Mouse (Mus musculus): ENCODE measurements at regions not wholly inside any gene's neighbourhood (a gene's known extent, or its start where the extent isn't known, plus 50 kb on each side); places are given as distances from the start of the nearest gene placed in this dataset.
"Not testable (repeated sequence)": the region's sequence is repeated elsewhere in the genome, so short reads cannot be mapped to it uniquely, and the experiment has no call there.

DNA sequence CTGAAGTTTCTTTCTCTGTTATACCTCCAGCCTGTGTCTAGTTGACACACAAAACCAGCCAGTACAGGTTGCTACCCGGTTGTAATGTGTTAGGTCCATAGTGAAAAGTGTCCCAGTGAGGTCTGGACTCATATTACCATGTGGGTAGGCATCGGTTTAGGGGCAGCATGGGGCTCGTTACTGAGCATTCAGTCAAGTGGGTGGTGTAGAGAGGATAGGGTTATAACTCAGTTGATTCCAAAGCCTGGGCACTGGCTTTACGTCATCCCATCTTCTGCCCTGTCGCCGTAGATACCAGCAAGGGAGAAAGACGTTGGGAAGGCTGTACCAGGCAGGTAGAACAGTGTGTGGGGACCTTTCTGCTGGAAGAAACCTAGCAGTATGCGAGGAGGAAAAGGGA, 129.2 kb upstream of the Slc38a2 start:
- no peak for DNase-seq (ENCODE audit: low spot score)

GRCm38 (mm10) chr15:96827931-96828330, 128.4 kb upstream of the Slc38a2 start:
- DNase-seq (ENCODE audit: low spot score): no peak

DNA sequence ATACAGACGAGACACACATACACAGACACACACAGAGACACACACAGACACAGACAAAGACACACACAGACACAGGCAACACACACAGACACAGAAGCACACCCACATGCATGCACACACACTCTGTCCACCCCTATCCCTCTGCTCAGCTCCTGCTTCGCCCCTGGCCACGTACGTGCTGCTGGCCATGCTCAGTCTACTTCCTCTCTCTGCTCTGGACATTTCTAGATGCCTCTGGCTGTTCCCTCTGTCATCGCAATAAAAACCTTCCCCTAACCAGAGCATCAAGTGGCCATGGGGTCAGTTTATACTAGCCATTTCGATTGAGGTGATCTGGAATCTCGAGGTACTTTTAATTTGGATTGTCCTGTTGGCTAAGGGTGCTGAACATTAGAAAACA, 118.9 kb upstream of the Slc38a2 start:
- DNase-seq (ENCODE audit: low spot score): no peak

DNA sequence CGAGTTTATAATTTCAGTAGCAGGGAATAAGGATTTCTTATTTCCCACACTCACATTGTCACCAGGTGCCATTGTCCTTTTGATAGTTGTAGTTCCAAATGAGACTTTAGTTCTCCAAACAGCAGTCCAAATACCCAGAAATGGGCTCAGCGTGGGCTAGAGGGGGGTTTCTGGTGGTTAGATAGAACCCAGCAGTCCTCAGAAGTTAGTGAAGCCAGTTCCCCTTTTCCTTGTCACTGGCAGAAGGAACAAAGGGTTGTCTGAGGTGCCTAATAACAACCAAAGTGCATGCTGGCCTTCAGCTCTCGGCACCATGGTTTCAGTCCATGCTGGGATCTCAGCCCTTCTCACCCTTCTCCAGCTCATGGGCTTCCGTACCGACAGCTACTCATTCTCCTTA, 118.1 kb upstream of the Slc38a2 start:
- DNase-seq (ENCODE audit: low spot score): no peak

DNA sequence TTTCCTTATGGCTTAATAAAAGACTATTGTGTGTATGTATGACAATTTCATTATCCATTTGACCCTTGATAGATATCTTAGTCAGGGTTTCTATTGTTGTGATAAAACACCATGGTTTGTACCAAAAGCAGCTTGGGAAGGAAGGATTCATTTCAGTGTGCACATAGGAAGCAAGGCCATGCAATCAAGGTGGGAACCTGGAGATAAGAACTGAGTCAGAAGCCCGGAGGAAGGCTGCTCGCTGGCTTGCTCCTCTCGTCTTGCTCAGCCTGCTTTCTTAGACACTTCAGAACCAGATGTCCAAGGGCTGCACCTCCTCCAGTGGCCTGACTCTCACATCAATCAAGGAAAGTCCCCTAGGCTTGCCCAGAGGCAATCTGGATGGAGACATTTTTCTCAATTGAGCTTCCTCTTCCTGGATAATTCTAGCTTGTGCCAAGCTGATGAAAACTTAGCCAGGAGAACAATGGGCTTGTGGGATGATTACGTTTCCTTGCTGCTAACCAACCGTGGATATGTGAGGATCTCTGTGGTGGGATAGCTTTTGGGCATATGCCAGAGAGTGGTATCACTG, 117.6 kb upstream of the Slc38a2 start:
- no peak for DNase-seq (ENCODE audit: low spot score)

- no peak for DNase-seq (ENCODE audit: low spot score)
These were observed 113.9 kb upstream of the Slc38a2 start for GRCm38 (mm10) chr15:96813472-96813871.

GRCm38 (mm10) chr15:96802729-96803053, 103.2 kb upstream of the Slc38a2 start:
- no peak for DNase-seq (ENCODE audit: low spot score)

GRCm38 (mm10) chr15:96802034-96802728, 102.7 kb upstream of the Slc38a2 start:
- DNase-seq (ENCODE audit: low spot score): no peak

DNA sequence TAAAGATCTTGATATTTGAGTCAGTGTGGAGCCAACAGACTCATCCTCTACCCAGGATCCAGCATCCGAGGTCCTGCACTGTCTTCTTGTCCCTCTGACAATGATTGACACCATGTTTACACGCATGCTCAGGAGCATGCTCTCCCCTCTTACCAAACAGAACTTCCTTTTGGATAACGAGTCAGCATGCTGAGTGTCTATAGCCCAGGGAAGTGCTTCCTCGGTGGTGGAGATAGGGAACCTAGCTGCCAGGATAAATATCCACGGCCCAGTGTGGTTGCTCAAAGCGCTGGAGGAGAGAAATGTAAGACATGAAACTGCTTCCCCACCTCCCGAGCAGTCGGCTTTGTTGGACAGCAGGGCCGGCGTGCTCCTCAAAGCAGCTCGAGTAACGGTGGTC, 99.7 kb upstream of the Slc38a2 start:
- DNase-seq (ENCODE audit: low spot score): no peak

DNA sequence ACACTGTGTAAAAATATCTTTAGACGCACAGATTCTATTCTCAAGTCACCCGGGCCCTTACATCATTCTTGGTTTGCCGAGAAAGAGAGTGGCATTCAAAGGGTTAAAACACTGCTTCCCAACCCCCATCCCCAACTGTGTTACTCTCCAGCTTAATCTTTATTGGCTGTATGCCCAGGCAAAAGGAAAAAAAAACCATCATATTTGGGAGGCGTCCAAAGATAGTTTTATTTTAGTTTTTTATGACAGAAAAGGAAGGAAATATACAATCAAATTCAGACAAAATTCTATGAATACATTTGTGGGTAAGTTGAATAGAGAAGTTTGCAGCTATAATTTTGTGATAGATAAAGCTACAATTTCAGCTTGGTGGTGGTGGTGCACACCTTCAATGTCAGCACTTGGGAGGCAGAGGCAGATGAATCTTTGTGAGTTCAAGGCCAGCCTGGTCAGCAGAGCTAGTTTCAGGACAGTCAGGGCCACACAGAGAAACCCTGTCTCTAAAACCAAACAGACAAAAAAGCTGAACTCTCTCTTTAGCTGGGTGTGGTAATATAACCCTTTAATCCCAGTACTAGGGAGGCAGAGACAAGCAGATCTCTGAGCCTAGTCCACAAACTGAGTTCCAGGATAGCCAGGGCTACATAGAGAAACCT, 98.2 kb upstream of the Slc38a2 start:
- DNase-seq (ENCODE audit: low spot score): no peak

DNA sequence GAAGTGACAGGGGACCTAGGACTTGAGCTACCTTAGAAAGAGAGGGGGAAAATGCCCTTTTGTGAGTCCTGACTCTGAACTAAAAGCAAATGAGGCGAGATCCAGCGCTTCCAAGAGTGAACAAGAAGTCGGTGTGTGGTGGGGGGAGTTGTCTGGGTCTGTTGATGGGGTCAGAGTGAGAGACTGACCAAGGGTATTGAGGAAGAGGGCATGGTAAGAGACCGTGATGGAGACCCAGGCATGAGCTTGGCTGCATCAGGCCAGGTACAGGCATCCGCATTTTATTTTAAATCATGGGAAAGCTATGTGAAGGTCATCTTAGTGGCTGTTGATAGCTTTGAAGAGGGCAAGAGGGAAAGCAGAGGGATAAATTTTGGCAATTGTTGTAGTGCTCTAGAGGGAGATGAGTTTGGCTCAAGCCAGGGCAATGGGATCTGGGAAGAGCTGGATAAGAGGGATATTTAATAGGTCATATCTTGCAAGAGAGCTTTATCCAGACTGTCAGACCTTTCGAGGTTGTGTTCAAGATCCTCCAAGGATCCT, 94.7 kb upstream of the Slc38a2 start:
- DNase-seq (ENCODE audit: low spot score): no peak

DNA sequence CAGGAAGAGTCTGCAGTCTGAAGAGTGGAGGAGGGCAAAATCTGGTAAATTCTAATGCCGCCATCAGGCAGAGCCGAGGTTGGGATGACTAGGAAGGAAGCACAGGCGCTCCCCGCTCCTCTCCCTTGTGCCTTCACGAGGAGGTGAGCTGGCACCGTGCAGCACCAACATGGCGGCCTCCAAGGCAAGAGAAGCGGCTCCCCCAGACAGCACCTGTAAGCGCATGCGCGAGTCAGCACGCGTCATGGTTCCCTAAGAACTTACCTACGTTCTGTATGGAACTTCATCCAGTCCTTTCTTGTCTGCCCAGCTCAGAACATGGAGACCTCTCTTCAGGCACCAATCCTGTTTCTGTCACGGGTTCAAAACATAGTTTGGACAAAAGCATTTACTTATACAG, 93.7 kb upstream of the Slc38a2 start:
- no peak for DNase-seq (ENCODE audit: low spot score)

GRCm38 (mm10) chr15:96791306-96791705, 91.8 kb upstream of the Slc38a2 start:
- no peak for DNase-seq (ENCODE audit: low spot score)

DNA sequence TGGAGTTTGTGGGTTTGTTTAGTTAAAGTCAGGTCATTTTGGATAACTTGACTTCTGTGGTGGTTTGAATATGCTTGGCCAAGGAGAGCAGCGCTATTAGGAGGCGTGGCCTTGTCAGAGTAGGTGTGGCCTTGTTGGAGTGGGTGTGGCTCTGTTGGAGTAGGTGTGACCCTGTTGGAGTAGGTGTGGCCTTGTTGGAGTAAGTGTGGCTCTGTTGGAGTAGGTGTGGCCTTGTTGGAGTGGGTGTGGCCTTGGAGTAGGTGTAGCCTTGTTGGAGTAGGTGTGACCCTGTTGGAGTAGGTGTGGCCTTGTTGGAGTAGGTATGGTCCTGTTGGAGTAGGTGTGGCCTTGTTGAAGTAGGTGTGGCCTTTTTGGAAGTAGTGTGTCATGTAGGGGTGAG, 88.4 kb upstream of the Slc38a2 start:
- DNase-seq (ENCODE audit: low spot score): not testable (repeated sequence)

GRCm38 (mm10) chr15:96784578-96784977, 85.0 kb upstream of the Slc38a2 start:
- DNase-seq (ENCODE audit: low spot score): no peak

- no peak for DNase-seq (ENCODE audit: low spot score)
These were observed 82.0 kb upstream of the Slc38a2 start for GRCm38 (mm10) chr15:96781560-96781959.

- no peak for DNase-seq (ENCODE audit: low spot score)
These were observed 81.1 kb upstream of the Slc38a2 start for GRCm38 (mm10) chr15:96780606-96781005.

- no peak for DNase-seq (ENCODE audit: low spot score)
These were observed 79.8 kb upstream of the Slc38a2 start for GRCm38 (mm10) chr15:96779358-96779757.

DNA sequence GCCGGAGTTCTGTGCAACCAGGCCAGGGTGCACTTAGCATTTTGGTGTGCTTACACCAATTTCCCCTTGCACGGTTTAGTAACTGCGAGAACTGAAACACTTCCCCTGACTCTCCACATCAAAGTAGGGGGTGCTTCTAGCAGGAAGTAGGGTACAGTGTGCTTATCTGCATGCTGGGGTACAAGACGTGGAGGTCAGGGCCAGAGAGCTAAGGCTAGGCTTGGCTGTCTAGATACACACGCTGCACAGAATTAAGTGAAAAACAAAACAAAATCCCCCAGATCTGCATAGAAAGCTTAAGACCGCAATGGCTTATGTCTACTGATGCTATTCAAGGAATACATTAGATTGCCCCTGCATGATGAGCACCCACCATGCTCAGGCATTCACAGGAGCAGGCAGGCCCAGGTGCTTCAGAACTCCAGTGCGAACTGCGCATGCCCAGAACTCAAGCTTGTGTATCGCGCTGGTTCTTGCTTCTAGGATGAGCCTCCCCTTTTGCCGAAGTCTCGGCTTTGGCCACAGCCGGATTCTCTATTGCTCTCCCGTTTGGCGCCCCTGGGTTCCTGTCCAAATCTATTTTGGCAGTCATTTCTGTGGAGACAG, 78.9 kb upstream of the Slc38a2 start:
- DNase-seq (ENCODE audit: low spot score): no peak

DNA sequence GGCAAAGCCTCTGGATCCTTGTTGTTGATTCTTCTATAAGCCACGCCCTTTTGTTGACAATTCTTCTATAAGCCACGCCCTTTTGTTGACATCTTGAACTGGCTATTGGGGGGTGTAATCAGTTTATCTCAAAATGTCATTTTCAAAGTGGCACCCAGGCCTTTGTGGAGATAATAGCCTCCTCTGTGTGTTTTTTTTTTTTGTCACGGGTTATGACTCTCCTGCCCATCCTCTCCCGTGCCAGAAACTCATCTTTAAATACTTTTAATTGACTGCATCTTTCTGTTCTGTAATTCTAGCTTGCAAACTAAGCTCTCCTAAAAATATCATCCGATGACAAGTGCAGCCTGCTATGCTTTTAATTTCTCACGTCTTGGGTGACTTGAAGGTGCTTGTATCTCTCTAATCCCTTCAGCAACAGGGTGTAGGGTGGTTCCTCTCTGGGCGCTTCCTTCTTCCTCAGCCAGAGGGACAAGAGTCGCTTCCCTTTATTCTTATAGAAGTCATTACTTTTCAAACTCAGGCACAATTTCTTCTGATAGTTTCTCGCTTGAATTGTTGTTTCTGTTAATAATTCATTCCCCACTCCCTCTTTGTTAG, 77.0 kb upstream of the Slc38a2 start:
- DNase-seq (ENCODE audit: low spot score): no peak

DNA sequence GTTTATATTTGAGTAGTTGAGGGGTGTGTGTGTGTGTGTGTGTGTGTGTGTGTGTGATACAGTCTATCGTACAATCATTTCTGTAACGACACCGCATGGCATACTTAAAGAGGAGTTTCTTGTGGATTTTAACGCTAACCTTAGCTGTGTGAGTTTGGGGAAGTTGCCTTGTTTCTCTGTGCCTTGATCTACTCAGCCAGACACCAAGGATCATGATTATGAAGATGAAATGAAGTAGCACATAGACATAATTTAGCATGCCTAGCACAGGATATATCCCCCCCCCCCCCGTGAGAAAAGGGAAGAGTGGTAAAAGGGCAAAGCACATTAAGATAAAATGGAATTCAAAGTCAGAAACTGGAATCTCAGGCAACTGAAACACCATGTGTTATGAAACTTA, 75.6 kb upstream of the Slc38a2 start:
- no peak for DNase-seq (ENCODE audit: low spot score)

GRCm38 (mm10) chr15:96774664-96775063, 75.1 kb upstream of the Slc38a2 start:
- no peak for DNase-seq (ENCODE audit: low spot score)

DNA sequence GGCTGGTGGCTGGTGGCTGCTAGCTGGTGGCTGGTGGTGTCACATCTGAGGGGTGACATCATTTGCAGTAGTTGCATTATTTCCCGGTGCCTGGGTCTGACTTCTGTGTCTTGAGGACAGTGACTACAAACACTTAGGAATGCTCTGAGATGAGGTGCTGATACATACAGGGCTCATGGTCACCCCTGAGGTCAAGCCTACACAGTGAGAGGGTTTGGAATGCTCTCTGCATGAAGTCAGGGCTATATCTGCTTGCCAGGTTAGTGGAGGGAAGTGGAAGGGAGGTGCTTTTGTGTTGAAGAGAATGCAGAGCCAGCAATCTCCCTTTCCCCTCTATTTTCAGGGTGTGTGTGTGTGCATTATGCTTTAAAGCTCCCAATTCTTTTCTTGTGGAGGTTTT, 74.1 kb upstream of the Slc38a2 start:
- no peak for DNase-seq (ENCODE audit: low spot score)

All from layer of hippocampus, adult 11-12 months (tissue).